Mouse (Mus musculus) neural tube, embryonic 13.5 days (tissue): ENCODE measurements around the gene Agpat4. TPM values are rescaled to one million over a fixed set of nuclear protein-coding genes. Genes with fewer than 3 reads are reported as not detected.
A peak's percentile ranks its signal among the peaks of the same experiment; 100 is the strongest.

Source experiments
- ATAC-seq: fragments of 200-750 bp; cut with Nextera tagmentation; 2 replicates; pipeline ENCODE4 v1.8.0; 2017; ENCODE audit warnings: low read depth, mild to moderate bottlenecking, moderate TSS enrichment, moderate library complexity
- H3K27ac ChIP-seq: fragments of 300-500 bp; sonication (generic); replicated peaks from 2 replicates; pipeline ENCODE4 v1.5.1; 2015; ENCODE audit warnings: moderate library complexity, mild to moderate bottlenecking, inconsistent platforms
- H3K27me3 ChIP-seq: fragments of 300-500 bp; sonication (generic); 2 replicates; pipeline ENCODE4 v1.6.1; 2015; ENCODE audit warnings: mild to moderate bottlenecking, inconsistent platforms
- H3K36me3 ChIP-seq: fragments of 300-500 bp; sonication (generic); 2 replicates; pipeline ENCODE4 v1.6.1; 2015; ENCODE audit warnings: mild to moderate bottlenecking, inconsistent platforms
- H3K4me1 ChIP-seq: fragments of 300-500 bp; sonication (generic); replicated peaks from 2 replicates; pipeline ENCODE4 v1.6.1; 2015; ENCODE audit warnings: inconsistent platforms
- H3K4me2 ChIP-seq: fragments of 300-500 bp; sonication (generic); 2 replicates; pipeline ENCODE4 v1.6.1; 2015; ENCODE audit warnings: inconsistent platforms, mild to moderate bottlenecking, moderate library complexity
- H3K4me3 ChIP-seq: fragments of 300-500 bp; sonication (generic); 2 replicates; pipeline ENCODE4 v1.5.1; 2015; ENCODE audit warnings: mild to moderate bottlenecking, inconsistent platforms
- H3K9ac ChIP-seq: fragments of 300-500 bp; sonication (generic); 2 replicates; pipeline ENCODE4 v1.6.1; 2015; ENCODE audit warnings: moderate library complexity, mild to moderate bottlenecking, inconsistent platforms
- H3K9me3 ChIP-seq: fragments of 300-500 bp; sonication (generic); 2 replicates; pipeline ENCODE4 v1.6.1; 2016; ENCODE audit warnings: inconsistent platforms
- WGBS: fragments of 180-500 bp; shearing (Covaris S2); methylation state at CpG from one replicate; pipeline ENCODE4 v1.1.7; 2015; 5-methylcytosine and 5-hydroxymethylcytosine counted together
- polyA plus RNA-seq: library from polyadenylated mRNA; unstranded; fragments of >200 nt; fragmentation: Nextera tagmentation; extraction: Ambion mirVana; gene quantifications from 2 replicates; pipeline ENCODE4 v1.2.1, GENCODE M21; 2015

The Agpat4 gene
- polyA plus RNA-seq, 1 experiment from 2014 or later: 41.8 TPM

DNA sequence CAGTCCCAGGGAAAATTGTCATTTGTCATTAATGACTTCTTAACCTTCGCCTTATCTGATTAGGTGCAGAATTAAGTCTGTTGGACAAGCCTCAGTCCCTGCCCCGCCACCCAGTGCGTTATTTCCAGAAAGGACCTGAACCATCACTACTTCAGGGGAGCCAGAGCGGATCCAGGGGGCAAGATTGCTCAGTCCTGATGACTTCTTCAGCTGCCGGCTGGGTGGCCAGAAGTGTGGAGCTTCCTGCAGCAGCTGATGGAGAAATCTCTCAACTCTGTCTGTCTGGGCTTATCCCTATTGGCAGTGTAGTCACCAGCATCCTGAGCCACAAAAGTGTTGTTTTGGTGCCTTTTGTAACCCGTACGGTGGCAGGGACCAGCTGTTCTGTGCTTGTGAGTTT lies 60.8 kb downstream of the Agpat4 start:
- peaks cover 8% of the 10 kb centered on the region; the same call in 1 of the 2 replicates for H3K9me3 ChIP-seq
- peaks cover 8% of the 10 kb centered on the region for H3K36me3 ChIP-seq
- WGBS: 78% methylated on average over 7 of the region's 7 CpGs
- H3K4me2 ChIP-seq: no peak overlapping the region
- H3K4me1 ChIP-seq: peaks cover 34% of the 10 kb centered on the region
- no peak for ATAC-seq
- H3K4me3 ChIP-seq: no peak overlapping the region
- H3K9ac ChIP-seq: no peak overlapping the region
- no peak overlapping the region for H3K27ac ChIP-seq
- H3K27me3 ChIP-seq: no peaks in the 10 kb centered on the region

DNA sequence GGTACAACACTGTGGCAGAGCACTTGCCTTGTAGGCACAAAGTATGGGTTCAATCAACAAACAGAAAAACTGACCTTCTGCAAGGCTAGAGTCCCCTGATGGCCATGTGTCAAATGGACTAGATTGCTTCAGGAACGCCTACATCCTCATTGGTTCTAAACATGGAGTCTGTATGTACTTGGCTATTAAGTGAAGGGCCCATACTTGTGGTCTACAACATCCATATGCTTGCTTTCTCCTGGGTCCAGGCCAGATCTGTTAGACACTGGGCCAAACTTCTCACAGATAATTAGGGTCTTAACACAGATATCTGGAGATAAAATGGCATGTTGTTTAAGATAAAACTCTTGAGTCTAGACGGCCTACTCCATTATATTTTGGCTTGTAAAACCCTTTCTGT lies 61.3 kb downstream of the Agpat4 start:
- Histone ChIP-seq H3K9ac (no peak overlapping the region), H3K27me3 (no peaks in the 10 kb centered on the region), H3K27ac (no peak overlapping the region), H3K4me2 (no peak overlapping the region), H3K4me1 (peaks cover 31% of the 10 kb centered on the region), H3K4me3 (no peak overlapping the region), H3K9me3 (peaks cover 8% of the 10 kb centered on the region; the same call in 1 of the 2 replicates), H3K36me3 (peaks cover 5% of the 10 kb centered on the region)
- WGBS: 93% methylated on average over 2 of the region's 2 CpGs
- no peak for ATAC-seq

DNA sequence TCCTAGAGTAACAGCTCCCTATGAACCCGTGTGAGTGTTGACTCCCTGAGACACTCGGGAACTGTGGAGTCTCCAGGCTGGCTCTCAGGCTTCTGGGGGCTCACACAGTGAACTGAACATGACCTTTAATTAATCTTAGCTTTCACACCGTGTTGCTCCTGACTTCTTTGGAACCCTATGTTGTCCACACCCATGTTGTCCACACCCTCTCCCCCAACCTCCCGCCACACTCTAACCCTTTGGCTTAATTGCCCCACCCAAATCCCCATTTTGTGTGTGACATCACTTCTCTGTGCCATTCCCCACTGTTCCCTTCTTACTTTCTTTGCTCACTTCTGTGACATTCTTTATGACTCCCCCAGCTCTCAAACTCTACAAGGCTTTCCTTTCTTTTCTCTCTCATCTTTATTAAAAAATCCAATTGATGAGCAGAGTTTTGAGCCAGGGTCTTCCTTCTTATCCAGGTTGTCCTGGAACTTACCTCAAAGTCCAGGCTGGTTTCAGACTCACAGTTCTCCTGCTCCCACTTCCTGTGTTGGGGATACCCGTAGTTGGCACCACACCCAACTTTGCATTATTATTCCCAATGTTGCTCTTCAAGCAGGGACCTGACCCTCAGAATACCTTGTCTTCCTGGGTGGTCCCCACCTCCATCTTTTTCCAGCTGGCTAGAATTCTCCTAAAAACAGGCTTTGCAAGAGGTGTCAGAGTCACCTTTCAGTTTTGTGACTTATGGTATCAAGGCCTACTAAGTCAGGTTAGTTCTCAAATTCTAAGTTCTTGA lies 64.4 kb downstream of the Agpat4 start:
- H3K9me3 ChIP-seq: no peaks in the 10 kb centered on the region
- H3K9ac ChIP-seq: no peak overlapping the region
- H3K27me3 ChIP-seq: no peaks in the 10 kb centered on the region
- peaks cover 35% of the 10 kb centered on the region for H3K4me1 ChIP-seq
- no peak for ATAC-seq
- H3K27ac ChIP-seq: no peak overlapping the region
- H3K4me2 ChIP-seq: no peak overlapping the region
- no peak overlapping the region for H3K4me3 ChIP-seq
- no peaks in the 10 kb centered on the region for H3K36me3 ChIP-seq
- 81% methylated on average over 5 of the region's 5 CpGs for WGBS

DNA sequence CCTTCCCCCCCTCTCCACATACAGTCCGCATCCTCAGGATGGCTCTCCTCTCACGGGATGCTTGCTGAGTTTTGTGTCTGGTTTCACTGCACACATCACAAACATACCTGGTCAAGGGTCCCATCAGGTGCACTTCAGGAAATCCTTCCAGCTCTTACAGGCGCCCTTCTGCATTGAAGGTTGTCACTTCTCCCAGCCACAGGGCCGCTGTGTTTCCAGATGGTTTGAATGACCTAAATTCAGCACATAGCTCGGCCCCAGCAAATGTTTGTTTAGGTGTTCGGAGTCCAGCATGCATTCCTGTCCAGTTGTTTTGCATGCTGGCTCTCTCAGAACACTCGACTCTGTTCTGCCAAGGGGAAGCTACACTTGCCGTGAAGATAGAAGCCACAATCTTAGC lies 65.8 kb downstream of the Agpat4 start:
- no peak overlapping the region for H3K27ac ChIP-seq
- H3K4me3 ChIP-seq: no peak overlapping the region
- H3K27me3 ChIP-seq: no peaks in the 10 kb centered on the region
- no peaks in the 10 kb centered on the region for H3K9me3 ChIP-seq
- 83% methylated on average over 8 of the region's 8 CpGs for WGBS
- H3K4me2 ChIP-seq: no peak overlapping the region
- H3K9ac ChIP-seq: no peak overlapping the region
- no peaks in the 10 kb centered on the region for H3K36me3 ChIP-seq
- ATAC-seq: no peak
- H3K4me1 ChIP-seq: peaks cover 28% of the 10 kb centered on the region

DNA sequence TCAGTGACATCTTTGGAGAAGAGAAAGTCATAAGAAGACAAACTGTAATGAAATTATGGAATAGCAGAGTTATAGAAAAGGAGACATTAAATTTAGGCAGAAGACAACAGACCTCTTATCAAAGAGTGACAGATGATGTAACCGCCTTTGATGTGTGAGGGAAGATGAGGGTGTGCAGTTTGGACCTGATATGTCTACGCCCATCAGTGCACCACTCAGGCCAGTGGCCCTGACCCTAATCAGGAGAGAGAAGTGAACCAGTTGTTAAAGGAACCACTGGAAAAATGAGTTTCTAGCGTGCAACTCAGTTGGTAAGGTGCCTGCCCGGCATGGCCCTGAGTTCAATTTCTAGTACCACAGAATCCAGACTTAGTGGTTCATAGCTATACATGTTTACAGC lies 67.4 kb downstream of the Agpat4 start:
- H3K9me3 ChIP-seq: no peaks in the 10 kb centered on the region
- ATAC-seq: no peak
- H3K36me3 ChIP-seq: 0 out of 2 replicates have a peak, but pooled peaks cover 4% of the 10 kb centered on the region
- H3K27me3 ChIP-seq: no peaks in the 10 kb centered on the region
- WGBS: 90% methylated on average over 4 of the region's 4 CpGs
- H3K27ac ChIP-seq: no peak overlapping the region
- H3K4me2 ChIP-seq: no peak overlapping the region
- H3K4me3 ChIP-seq: no peak overlapping the region
- H3K4me1 ChIP-seq: peaks cover 18% of the 10 kb centered on the region
- no peak overlapping the region for H3K9ac ChIP-seq

DNA sequence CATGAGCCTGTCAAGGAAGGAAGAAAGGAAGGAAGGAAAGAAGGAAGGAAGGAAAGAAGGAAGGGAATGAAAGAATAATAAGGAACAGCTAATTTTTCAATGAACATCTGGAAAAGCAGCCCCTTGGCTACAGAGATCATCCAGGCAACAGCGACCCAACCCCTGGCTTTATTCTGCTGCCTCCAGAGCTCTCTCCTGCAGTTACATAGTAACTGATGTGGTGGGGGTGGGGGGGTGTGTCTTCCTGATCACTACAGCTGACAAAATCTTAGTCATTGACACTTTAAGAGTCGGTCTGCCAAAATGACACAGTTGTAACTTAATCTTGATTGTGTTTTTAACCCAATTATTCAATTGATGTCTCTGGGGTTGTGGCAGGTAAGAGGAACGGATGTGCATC lies 67.8 kb downstream of the Agpat4 start:
- H3K9ac ChIP-seq: no peak overlapping the region
- H3K4me2 ChIP-seq: no peak overlapping the region
- H3K36me3 ChIP-seq: 0 out of 2 replicates have a peak, but pooled peaks cover 4% of the 10 kb centered on the region
- no peaks in the 10 kb centered on the region for H3K9me3 ChIP-seq
- no peaks in the 10 kb centered on the region for H3K27me3 ChIP-seq
- 85% methylated on average over 3 of the region's 3 CpGs for WGBS
- H3K4me3 ChIP-seq: no peak overlapping the region
- H3K4me1 ChIP-seq: peaks cover 13% of the 10 kb centered on the region
- H3K27ac ChIP-seq: no peak overlapping the region
- no peak for ATAC-seq

DNA sequence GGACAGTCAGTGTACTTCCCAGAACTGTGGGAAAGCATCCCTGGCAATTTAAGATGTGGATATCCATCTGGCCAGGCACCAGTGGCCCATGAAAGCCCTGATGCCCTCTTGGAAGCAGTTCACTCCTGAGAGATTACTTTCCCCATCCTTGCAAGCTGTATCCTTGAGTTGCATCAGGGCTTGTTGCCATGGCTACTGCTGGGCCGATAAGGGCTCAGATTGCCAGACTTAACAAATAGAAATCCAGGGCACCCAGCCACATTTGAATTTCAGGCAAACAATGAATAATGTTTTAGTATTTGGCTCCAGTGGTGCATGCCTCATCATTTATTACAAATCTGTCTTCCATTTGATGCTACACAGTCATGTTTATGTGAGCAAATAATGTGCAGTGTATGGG lies 69.3 kb downstream of the Agpat4 start:
- no peak for ATAC-seq
- Histone ChIP-seq H3K27me3 (no peaks in the 10 kb centered on the region), H3K36me3 (0 out of 2 replicates have a peak, but pooled peaks cover 4% of the 10 kb centered on the region), H3K9ac (no peak overlapping the region), H3K4me2 (no peak overlapping the region), H3K9me3 (no peaks in the 10 kb centered on the region), H3K27ac (no peak overlapping the region), H3K4me3 (no peak overlapping the region), H3K4me1 (peaks cover 9% of the 10 kb centered on the region; the same call in 1 of the 2 replicates)
- WGBS: 45% methylated on average over 1 of the region's 1 CpGs

DNA sequence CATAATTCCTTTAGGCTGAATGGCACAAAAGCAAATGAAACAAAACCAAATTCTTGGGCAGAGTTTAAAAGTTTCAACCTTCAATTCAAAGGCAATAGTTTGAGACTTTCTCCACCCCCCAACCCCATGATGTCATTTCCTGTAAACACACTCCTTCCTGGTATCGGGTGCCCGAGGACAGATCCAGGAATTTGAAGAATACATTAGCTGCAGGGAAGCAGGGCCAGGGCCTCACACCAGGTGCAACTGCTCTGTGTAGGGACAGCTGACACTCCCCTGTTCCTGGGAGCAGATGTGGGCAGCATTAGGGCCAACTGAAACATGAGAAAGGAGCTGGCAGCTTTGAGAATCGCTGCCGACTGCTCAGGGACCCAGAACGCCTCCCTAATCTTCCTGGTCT lies 76.6 kb downstream of the Agpat4 start:
- Histone ChIP-seq H3K4me2 (no peak overlapping the region), H3K4me1 (peaks cover 14% of the 10 kb centered on the region; the same call in 1 of the 2 replicates), H3K27me3 (no peaks in the 10 kb centered on the region), H3K9me3 (no peaks in the 10 kb centered on the region), H3K27ac (no peak overlapping the region), H3K36me3 (peaks cover 11% of the 10 kb centered on the region; the same call in 1 of the 2 replicates), H3K4me3 (no peak overlapping the region), H3K9ac (0 out of 2 replicates have a peak overlapping the region, but pooled peaks have one; percentile 22)
- 62% methylated on average over 5 of the region's 5 CpGs for WGBS
- no peak for ATAC-seq

DNA sequence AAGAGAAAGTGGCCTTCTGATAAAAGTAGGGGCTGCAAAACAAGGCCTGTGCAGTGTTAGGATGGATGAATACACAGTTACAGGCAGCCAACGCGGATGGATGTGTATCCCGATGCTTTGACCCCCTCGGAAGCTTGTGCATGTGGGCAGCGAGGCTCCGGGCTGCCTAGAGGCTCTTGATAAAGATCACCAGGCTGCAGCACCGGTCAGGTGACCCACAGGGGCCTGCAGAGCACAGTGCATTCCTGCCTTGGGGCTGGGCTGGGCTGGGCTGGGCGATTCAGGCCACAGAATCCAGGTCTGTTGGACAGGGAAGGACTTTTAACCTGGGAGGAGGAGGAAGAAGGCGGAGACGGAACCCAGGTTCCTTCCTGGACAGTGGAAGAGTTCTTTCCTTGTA lies 77.1 kb downstream of the Agpat4 start:
- Histone ChIP-seq H3K9me3 (no peaks in the 10 kb centered on the region), H3K27me3 (no peaks in the 10 kb centered on the region), H3K4me3 (no peak overlapping the region), H3K27ac (peak overlapping the region; percentile 42; the same call in 1 of the 2 replicates), H3K36me3 (peaks cover 10% of the 10 kb centered on the region; the same call in 1 of the 2 replicates), H3K9ac (0 out of 2 replicates have a peak overlapping the region, but pooled peaks have one; percentile 22), H3K4me2 (no peak overlapping the region), H3K4me1 (peaks cover 14% of the 10 kb centered on the region; the same call in 1 of the 2 replicates)
- ATAC-seq: no peak
- 88% methylated on average over 10 of the region's 10 CpGs for WGBS

DNA sequence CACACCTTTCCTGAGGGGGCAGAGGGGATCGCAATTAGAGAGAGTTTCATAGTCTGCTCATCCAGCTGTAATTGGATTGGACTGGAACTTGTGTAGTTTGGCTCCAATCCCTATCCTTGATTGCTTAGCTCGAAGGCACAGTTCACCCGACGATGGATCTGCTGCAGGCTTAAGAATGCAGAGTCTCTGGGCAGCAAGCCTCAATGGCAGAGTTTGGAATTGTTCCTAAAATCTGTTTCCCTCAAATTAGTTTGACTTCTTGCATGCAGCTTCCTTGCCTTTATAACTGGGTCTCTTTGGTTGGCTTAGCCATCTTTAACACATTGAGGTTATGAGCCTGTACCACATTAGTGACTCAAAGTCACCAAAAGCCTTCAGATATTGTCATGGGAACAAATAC lies 81.4 kb downstream of the Agpat4 start:
- no peak overlapping the region for H3K9ac ChIP-seq
- H3K27me3 ChIP-seq: no peaks in the 10 kb centered on the region
- H3K4me3 ChIP-seq: no peak overlapping the region
- no peak overlapping the region for H3K4me2 ChIP-seq
- no peak for ATAC-seq
- H3K36me3 ChIP-seq: peaks cover 10% of the 10 kb centered on the region; the same call in 1 of the 2 replicates
- H3K27ac ChIP-seq: no peak overlapping the region
- H3K4me1 ChIP-seq: peaks cover 27% of the 10 kb centered on the region
- 67% methylated on average over 4 of the region's 4 CpGs for WGBS
- no peaks in the 10 kb centered on the region for H3K9me3 ChIP-seq

DNA sequence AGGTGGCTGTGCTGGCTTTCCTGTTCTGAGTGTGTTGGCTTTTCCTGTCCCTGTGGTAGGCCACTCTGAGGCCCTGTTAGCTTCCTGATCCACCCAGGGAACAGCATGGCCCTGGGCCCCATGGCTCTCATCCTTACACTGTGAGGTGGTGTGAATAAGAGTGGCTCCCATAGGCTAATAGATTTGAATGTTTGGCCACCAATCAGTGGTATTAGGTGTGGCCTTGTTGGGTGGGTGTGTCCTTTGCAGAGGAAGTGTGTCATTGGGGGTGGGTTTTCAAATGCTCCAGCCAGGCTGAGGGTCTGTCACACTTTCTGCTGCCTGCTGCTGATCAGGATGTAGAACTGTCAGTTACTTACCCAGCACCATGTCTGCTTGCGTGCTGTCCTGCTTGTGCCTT lies 82.6 kb downstream of the Agpat4 start:
- WGBS: 90% methylated on average over 1 of the region's 1 CpGs
- ATAC-seq: no peak
- H3K9ac ChIP-seq: no peak overlapping the region
- no peaks in the 10 kb centered on the region for H3K27me3 ChIP-seq
- H3K4me3 ChIP-seq: no peak overlapping the region
- H3K36me3 ChIP-seq: peaks cover 8% of the 10 kb centered on the region; the same call in 1 of the 2 replicates
- H3K27ac ChIP-seq: no peak overlapping the region
- no peak overlapping the region for H3K4me2 ChIP-seq
- H3K4me1 ChIP-seq: peaks cover 31% of the 10 kb centered on the region
- no peaks in the 10 kb centered on the region for H3K9me3 ChIP-seq

DNA sequence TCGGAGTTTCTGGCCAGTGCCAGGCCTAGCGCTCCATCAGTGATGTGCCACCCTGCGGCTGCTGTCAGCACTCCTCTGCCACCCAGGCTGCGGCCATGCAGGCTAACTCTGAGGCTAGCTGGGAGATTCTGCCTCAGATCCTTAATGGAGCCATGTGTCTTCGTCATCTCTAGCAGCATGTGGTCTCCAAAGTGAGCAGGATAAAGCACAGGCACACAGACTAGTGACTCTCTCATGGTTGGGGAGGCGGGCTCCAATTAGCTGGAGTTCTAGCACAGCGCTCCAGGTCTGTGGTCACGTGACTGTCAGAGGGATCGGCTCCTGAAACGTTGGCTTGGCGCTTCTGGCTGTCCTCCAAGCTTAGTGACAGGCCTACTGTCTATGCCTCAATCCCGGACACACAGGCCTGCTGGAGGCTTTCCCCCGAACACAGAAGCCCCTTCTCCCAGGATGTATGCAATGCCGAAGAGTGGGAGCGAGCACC lies 85.0 kb downstream of the Agpat4 start:
- Histone ChIP-seq H3K9me3 (no peaks in the 10 kb centered on the region), H3K4me2 (no peak overlapping the region), H3K36me3 (no peaks in the 10 kb centered on the region), H3K9ac (no peak overlapping the region), H3K27ac (no peak overlapping the region), H3K27me3 (no peaks in the 10 kb centered on the region), H3K4me1 (peaks cover 54% of the 10 kb centered on the region), H3K4me3 (no peak overlapping the region)
- 49% methylated on average over 15 of the region's 15 CpGs for WGBS
- peak; percentile 68 for ATAC-seq
